Mouse (Mus musculus): ENCODE measurements around the gene Cxcr4.

The Cxcr4 gene

GRCm38 (mm10) chr1:128567224-128568197 lies 24.6 kb downstream of the Cxcr4 start:
- DNase-seq = no peak

- no peak for DNase-seq
Measured at GRCm38 (mm10) chr1:128563905-128564304, 28.2 kb downstream of the Cxcr4 start.

- peak; percentile 35 for DNase-seq
Measured at GRCm38 (mm10) chr1:128561325-128561874, 30.7 kb downstream of the Cxcr4 start.

GRCm38 (mm10) chr1:128560452-128561324 lies 31.4 kb downstream of the Cxcr4 start:
- DNase-seq = no peak

GRCm38 (mm10) chr1:128557953-128558352 lies 34.1 kb downstream of the Cxcr4 start:
- DNase-seq = no peak

GRCm38 (mm10) chr1:128552545-128552944 lies 39.5 kb downstream of the Cxcr4 start:
- no peak for DNase-seq

GRCm38 (mm10) chr1:128551743-128552397 lies 40.2 kb downstream of the Cxcr4 start:
- DNase-seq = no peak

GRCm38 (mm10) chr1:128549442-128549841 lies 42.7 kb downstream of the Cxcr4 start:
- DNase-seq = no peak

GRCm38 (mm10) chr1:128549007-128549406 lies 43.1 kb downstream of the Cxcr4 start:
- no peak for DNase-seq

- no peak for DNase-seq
Measured at GRCm38 (mm10) chr1:128548220-128548998, 43.7 kb downstream of the Cxcr4 start.

GRCm38 (mm10) chr1:128545672-128546071 lies 46.4 kb downstream of the Cxcr4 start:
- no peak for DNase-seq

GRCm38 (mm10) chr1:128543137-128543536 lies 49.0 kb downstream of the Cxcr4 start:
- no peak for DNase-seq

GRCm38 (mm10) chr1:128542555-128542954 lies 49.5 kb downstream of the Cxcr4 start:
- DNase-seq = no peak

- no peak for DNase-seq
Measured at GRCm38 (mm10) chr1:128540213-128540612, 51.9 kb downstream of the Cxcr4 start.

- DNase-seq = no peak
Measured at GRCm38 (mm10) chr1:128539555-128539954, 52.5 kb downstream of the Cxcr4 start.
